Mouse (Mus musculus): Measurements from ENCODE around the gene Wdr20. TPM values are rescaled to one million over a fixed set of nuclear protein-coding genes. Genes with fewer than 3 reads are reported as not detected.

Gene Wdr20
- polyA plus RNA-seq, 1 experiment, result 13.1 TPM

GRCm38 (mm10) chr12:110750770-110751439 lies 13.2 kb downstream of the Wdr20 start:
- TF ChIP-seq FLI1 (IDR thresholded peaks at IDR 0.05; ENCODE audit: low read length), result no peak
- no peak for TF ChIP-seq GATA1 (IDR thresholded peaks at IDR 0.05; ENCODE audit: borderline replicate concordance, low read length)
- no peaks in the 10 kb centered on the region for H3K27me3 ChIP-seq (replicated peaks)
- peaks cover 52% of the 10 kb centered on the region for H3K4me1 ChIP-seq
- peaks cover 48% of the 10 kb centered on the region for H3K36me3 ChIP-seq (replicated peaks; ENCODE audit: low read length)
- peak overlapping the region; percentile 80 for H3K4me3 ChIP-seq (replicated peaks)
- peaks cover 14% of the 10 kb centered on the region for H3K9me3 ChIP-seq

GRCm38 (mm10) chr12:110752703-110753102 lies 15.0 kb downstream of the Wdr20 start:
- no peaks in the 10 kb centered on the region for H3K27me3 ChIP-seq (replicated peaks)
- peaks cover 65% of the 10 kb centered on the region for H3K4me1 ChIP-seq
- TF ChIP-seq FLI1 (IDR thresholded peaks at IDR 0.05; ENCODE audit: low read length), result no peak
- no peak for TF ChIP-seq GATA1 (IDR thresholded peaks at IDR 0.05; ENCODE audit: borderline replicate concordance, low read length)
- no peak overlapping the region for H3K4me3 ChIP-seq (replicated peaks)
- H3K36me3 ChIP-seq (replicated peaks; ENCODE audit: low read length), result peaks cover 44% of the 10 kb centered on the region
- H3K9me3 ChIP-seq, result peaks cover 16% of the 10 kb centered on the region

- Histone ChIP-seq H3K4me1 (peaks cover 70% of the 10 kb centered on the region), H3K36me3 (replicated peaks; ENCODE audit: low read length) (peaks cover 40% of the 10 kb centered on the region), H3K9me3 (peaks cover 16% of the 10 kb centered on the region), H3K4me3 (replicated peaks) (no peak overlapping the region), H3K27me3 (replicated peaks) (no peaks in the 10 kb centered on the region)
- TF ChIP-seq GATA1 (IDR thresholded peaks at IDR 0.05; ENCODE audit: borderline replicate concordance, low read length), result no peak
- no peak for TF ChIP-seq FLI1 (IDR thresholded peaks at IDR 0.05; ENCODE audit: low read length)
Observed at GRCm38 (mm10) chr12:110753976-110754375, 16.2 kb downstream of the Wdr20 start.

- TF ChIP-seq FLI1 (IDR thresholded peaks at IDR 0.05; ENCODE audit: low read length) (no peak), GATA1 (IDR thresholded peaks at IDR 0.05; ENCODE audit: borderline replicate concordance, low read length) (no peak; the same call in 2 of the 3 replicates)
- Histone ChIP-seq H3K27me3 (replicated peaks) (no peaks in the 10 kb centered on the region), H3K4me3 (replicated peaks) (peak overlapping the region; percentile 81), H3K9me3 (peaks cover 16% of the 10 kb centered on the region), H3K36me3 (replicated peaks; ENCODE audit: low read length) (peaks cover 41% of the 10 kb centered on the region), H3K4me1 (peaks cover 69% of the 10 kb centered on the region)
Observed at GRCm38 (mm10) chr12:110757161-110757560, 19.4 kb downstream of the Wdr20 start.

GRCm38 (mm10) chr12:110758932-110759331 lies 21.2 kb downstream of the Wdr20 start:
- Histone ChIP-seq H3K9me3 (peaks cover 14% of the 10 kb centered on the region), H3K27me3 (replicated peaks) (no peaks in the 10 kb centered on the region), H3K4me3 (replicated peaks) (no peak overlapping the region), H3K36me3 (replicated peaks; ENCODE audit: low read length) (peaks cover 36% of the 10 kb centered on the region), H3K4me1 (peaks cover 79% of the 10 kb centered on the region)
- TF ChIP-seq GATA1 (IDR thresholded peaks at IDR 0.05; ENCODE audit: borderline replicate concordance, low read length) (no peak), FLI1 (IDR thresholded peaks at IDR 0.05; ENCODE audit: low read length) (no peak)

- no peak overlapping the region for H3K4me3 ChIP-seq (replicated peaks)
- peaks cover 90% of the 10 kb centered on the region for H3K4me1 ChIP-seq
- TF ChIP-seq FLI1 (IDR thresholded peaks at IDR 0.05; ENCODE audit: low read length) (no peak), GATA1 (IDR thresholded peaks at IDR 0.05; ENCODE audit: borderline replicate concordance, low read length) (no peak)
- peaks cover 19% of the 10 kb centered on the region for H3K36me3 ChIP-seq (replicated peaks; ENCODE audit: low read length)
- no peaks in the 10 kb centered on the region for H3K9me3 ChIP-seq
- no peaks in the 10 kb centered on the region for H3K27me3 ChIP-seq (replicated peaks)
Observed at GRCm38 (mm10) chr12:110762321-110762720, 24.6 kb downstream of the Wdr20 start.

- peaks cover 21% of the 10 kb centered on the region for H3K36me3 ChIP-seq (replicated peaks; ENCODE audit: low read length)
- H3K4me3 ChIP-seq (replicated peaks), result no peak overlapping the region
- TF ChIP-seq GATA1 (IDR thresholded peaks at IDR 0.05; ENCODE audit: borderline replicate concordance, low read length) (no peak), FLI1 (IDR thresholded peaks at IDR 0.05; ENCODE audit: low read length) (no peak)
- H3K9me3 ChIP-seq, result no peaks in the 10 kb centered on the region
- peaks cover 92% of the 10 kb centered on the region for H3K4me1 ChIP-seq
- no peaks in the 10 kb centered on the region for H3K27me3 ChIP-seq (replicated peaks)
Observed at GRCm38 (mm10) chr12:110764531-110764930, 26.8 kb downstream of the Wdr20 start.

GRCm38 (mm10) chr12:110768562-110768961 lies 30.8 kb downstream of the Wdr20 start:
- H3K4me1 ChIP-seq, result peaks cover 86% of the 10 kb centered on the region
- no peak for TF ChIP-seq FLI1 (IDR thresholded peaks at IDR 0.05; ENCODE audit: low read length)
- no peak for TF ChIP-seq GATA1 (IDR thresholded peaks at IDR 0.05; ENCODE audit: borderline replicate concordance, low read length)
- H3K9me3 ChIP-seq, result no peaks in the 10 kb centered on the region
- peaks cover 18% of the 10 kb centered on the region for H3K36me3 ChIP-seq (replicated peaks; ENCODE audit: low read length)
- H3K27me3 ChIP-seq (replicated peaks), result no peaks in the 10 kb centered on the region
- H3K4me3 ChIP-seq (replicated peaks), result no peak overlapping the region

GRCm38 (mm10) chr12:110769660-110770297 lies 32.0 kb downstream of the Wdr20 start:
- Histone ChIP-seq H3K4me1 (peaks cover 80% of the 10 kb centered on the region), H3K9me3 (no peaks in the 10 kb centered on the region), H3K27me3 (replicated peaks) (no peaks in the 10 kb centered on the region), H3K4me3 (replicated peaks) (peak overlapping the region; percentile 64), H3K36me3 (replicated peaks; ENCODE audit: low read length) (peaks cover 18% of the 10 kb centered on the region)
- TF ChIP-seq FLI1 (IDR thresholded peaks at IDR 0.05; ENCODE audit: low read length) (no peak), GATA1 (IDR thresholded peaks at IDR 0.05; ENCODE audit: borderline replicate concordance, low read length) (no peak)
